ENCODE assay signal across 26 mouse cellular contexts in the genomic region with DNA sequence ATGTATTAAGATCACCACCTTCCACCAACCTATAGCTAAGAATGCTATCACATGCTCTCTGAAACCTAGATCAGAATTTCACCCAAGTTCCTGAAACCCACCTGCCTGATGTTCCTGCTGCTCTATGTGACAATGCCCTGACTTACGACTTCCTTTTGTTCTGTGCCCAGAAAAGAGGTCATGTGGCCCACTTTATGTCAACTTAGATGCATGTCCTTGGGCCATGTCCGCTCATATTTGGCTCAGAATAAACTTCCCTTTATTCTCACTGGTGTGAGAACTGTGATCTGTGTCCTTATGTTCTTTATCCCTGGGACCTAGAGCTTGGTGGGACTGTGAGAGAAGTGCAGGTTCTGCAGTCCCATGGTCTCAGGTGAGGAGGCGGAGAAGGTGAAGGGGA.
"Had no signal": no experiment of that assay in that cellular context is flagged by ENCODE, and none has a peak within 500 bp of the region (broad histone marks: within the 10 kb centered on the region; RNA-seq: fewer than 3 reads in every experiment).

No protein-coding gene starts in this region.

- ATAC-seq: hindbrain, embryonic 16.5 days; inflammation-experienced regulatory T-cells, adult 6 months; intestine, embryonic 15.5 days; intestine, postnatal 0 days had no signal

- H3K27me3 ChIP-seq: heart, embryonic 13.5 days; heart, embryonic 15.5 days; hindbrain, embryonic 12.5 days; intestine, embryonic 15.5 days; limb, embryonic 12.5 days had no signal

- H3K9me3 ChIP-seq: heart, embryonic 10.5 days; heart, embryonic 13.5 days; heart, embryonic 15.5 days; hindbrain, embryonic 10.5 days; intestine, embryonic 15.5 days; limb, embryonic 10.5 days; limb, embryonic 12.5 days had no signal

- H3K36me3 ChIP-seq: heart, embryonic 10.5 days; heart, embryonic 13.5 days; heart, embryonic 15.5 days; hindbrain, embryonic 10.5 days; hindbrain, embryonic 12.5 days; intestine, embryonic 15.5 days; limb, embryonic 10.5 days; limb, embryonic 12.5 days had no signal

- H3K4me3 ChIP-seq: heart, embryonic 10.5 days; heart, embryonic 13.5 days; heart, embryonic 15.5 days; hindbrain, embryonic 10.5 days; hindbrain, embryonic 12.5 days; intestine, embryonic 15.5 days; layer of hippocampus, adult 2 months; left cerebral cortex, adult 2 months; limb, embryonic 10.5 days; limb, embryonic 12.5 days had no signal

- DNase-seq: gastrocnemius, postnatal 14 days; gastrocnemius, postnatal 36 days; heart, adult 18-20 months; heart, postnatal 14 days; heart, postnatal 36 days; kidney, adult 18-20 months; kidney, adult 8-10 months; kidney, postnatal 10 days; kidney, postnatal 25 days; kidney, postnatal 4 days; liver had no signal

- H3K27ac ChIP-seq: heart, embryonic 10.5 days; heart, embryonic 13.5 days; heart, embryonic 15.5 days; hindbrain, embryonic 10.5 days; hindbrain, embryonic 12.5 days; hindbrain, embryonic 14.5 days; intestine, embryonic 15.5 days; layer of hippocampus, adult 2 months; left cerebral cortex, adult 2 months; limb, embryonic 10.5 days; limb, embryonic 12.5 days had no signal

- H3K9ac ChIP-seq: heart, embryonic 13.5 days; heart, embryonic 15.5 days; hindbrain, embryonic 12.5 days; hindbrain, embryonic 14.5 days; intestine, embryonic 15.5 days; limb, embryonic 12.5 days had no signal

- H3K4me2 ChIP-seq: heart, embryonic 13.5 days; heart, embryonic 15.5 days; hindbrain, embryonic 12.5 days; hindbrain, embryonic 14.5 days; intestine, embryonic 15.5 days; limb, embryonic 12.5 days; liver, embryonic 11.5 days had no signal

- H3K4me1 ChIP-seq: heart, embryonic 10.5 days; heart, embryonic 13.5 days; heart, embryonic 15.5 days; hindbrain, embryonic 10.5 days; hindbrain, embryonic 12.5 days; intestine, embryonic 15.5 days had no signal
